Mouse (Mus musculus) hindbrain, embryonic 11.5 days (tissue): ENCODE results near the gene Akap6. TPM values are rescaled to one million over a fixed set of nuclear protein-coding genes. Genes with fewer than 3 reads are reported as not detected.

Experiments
- ATAC-seq: fragments of 200-750 bp; cut with Nextera tagmentation; 2 replicates; pipeline ENCODE4 v1.8.0; 2017; ENCODE audit warnings: mild to moderate bottlenecking, moderate TSS enrichment, moderate library complexity; ENCODE audit not compliant: low FRiP score
- DNase-seq: peaks from one replicate; pipeline ENCODE4 v3.0.0-alpha.2; 2015; ENCODE audit warnings: low spot score
- H3K27ac ChIP-seq: fragments of 300-500 bp; sonication (generic); 2 replicates; pipeline ENCODE4 v1.5.1; 2014; ENCODE audit warnings: mild to moderate bottlenecking, low read depth, low read length
- H3K27me3 ChIP-seq: fragments of 300-500 bp; sonication (generic); 2 replicates; pipeline ENCODE4 v1.6.1; 2014; ENCODE audit warnings: mild to moderate bottlenecking, low read length, moderate library complexity, mixed read lengths; ENCODE audit not compliant: control insufficient read depth, insufficient read depth
- H3K36me3 ChIP-seq: fragments of 300-500 bp; sonication (generic); 2 replicates; pipeline ENCODE4 v1.6.1; 2014; ENCODE audit warnings: mild to moderate bottlenecking, low read length, moderate library complexity, mixed read lengths; ENCODE audit not compliant: control insufficient read depth, insufficient read depth
- H3K4me1 ChIP-seq: fragments of 300-500 bp; sonication (generic); replicated peaks from 2 replicates; pipeline ENCODE4 v1.6.1; 2014; ENCODE audit warnings: low read length, mixed read lengths; ENCODE audit not compliant: control insufficient read depth, insufficient read depth
- H3K4me2 ChIP-seq: fragments of 300-500 bp; sonication (generic); replicated peaks from 2 replicates; pipeline ENCODE4 v1.6.1; 2014; ENCODE audit warnings: mild to moderate bottlenecking, low read depth, low read length
- H3K4me3 ChIP-seq: fragments of 300-500 bp; sonication (generic); 2 replicates; pipeline ENCODE4 v1.5.1; 2014; ENCODE audit warnings: low read depth, low read length
- H3K9ac ChIP-seq: fragments of 300-500 bp; sonication (generic); 2 replicates; pipeline ENCODE4 v1.6.1; 2014; ENCODE audit warnings: low read depth, low read length
- H3K9me3 ChIP-seq: fragments of 300-500 bp; sonication (generic); 2 replicates; pipeline ENCODE4 v1.6.1; 2016; ENCODE audit warnings: low read length; ENCODE audit not compliant: control insufficient read depth
- WGBS: fragments of 180-500 bp; shearing (Covaris S2); extraction: QIAGEN DNeasy Blood & Tissue Kit; methylation state at CpG from one replicate; pipeline ENCODE4 v1.1.7; 2014; 5-methylcytosine and 5-hydroxymethylcytosine counted together
- polyA plus RNA-seq: library from polyadenylated mRNA; unstranded; fragments of >200 nt; fragmentation: Nextera tagmentation; extraction: Ambion mirVana; gene quantifications from 2 replicates; pipeline ENCODE4 v1.2.1, GENCODE M21; 2014

The Akap6 gene
- polyA plus RNA-seq, 1 experiment from 2014 or later, result 35.7 TPM

- H3K4me3 ChIP-seq, result no peak overlapping the region
- no peaks in the 10 kb centered on the region for H3K9me3 ChIP-seq
- WGBS, result 70% methylated on average over 15 of the region's 15 CpGs
- no peak overlapping the region for H3K9ac ChIP-seq
- H3K27me3 ChIP-seq, result no peaks in the 10 kb centered on the region
- DNase-seq (no peak), ATAC-seq (no peak)
- H3K4me2 ChIP-seq, result no peak overlapping the region
- no peak overlapping the region for H3K27ac ChIP-seq
- H3K4me1 ChIP-seq, result no peaks in the 10 kb centered on the region
- no peaks in the 10 kb centered on the region for H3K36me3 ChIP-seq
These were observed 240.3 kb downstream of the Akap6 start for GRCm38 (mm10) chr12:52939324-52939946.

GRCm38 (mm10) chr12:52941941-52942340 is 242.8 kb downstream of the Akap6 start:
- DNase-seq (no peak), ATAC-seq (no peak)
- H3K4me3 ChIP-seq, result no peak overlapping the region
- no peaks in the 10 kb centered on the region for H3K36me3 ChIP-seq
- no peak overlapping the region for H3K9ac ChIP-seq
- H3K27ac ChIP-seq, result no peak overlapping the region
- H3K4me2 ChIP-seq, result no peak overlapping the region
- H3K9me3 ChIP-seq, result no peaks in the 10 kb centered on the region
- no peaks in the 10 kb centered on the region for H3K4me1 ChIP-seq
- H3K27me3 ChIP-seq, result no peaks in the 10 kb centered on the region
- WGBS, result 85% methylated on average over 4 of the region's 4 CpGs

GRCm38 (mm10) chr12:52944274-52944673 is 245.1 kb downstream of the Akap6 start:
- Histone ChIP-seq H3K27ac (no peak overlapping the region), H3K9ac (no peak overlapping the region), H3K4me1 (no peaks in the 10 kb centered on the region), H3K4me2 (no peak overlapping the region), H3K27me3 (no peaks in the 10 kb centered on the region), H3K9me3 (no peaks in the 10 kb centered on the region), H3K36me3 (no peaks in the 10 kb centered on the region), H3K4me3 (no peak overlapping the region)
- 82% methylated on average over 7 of the region's 7 CpGs for WGBS
- ATAC-seq, result no peak
- DNase-seq, result no peak

- ATAC-seq, result 0 out of 2 replicates have a peak, but pooled peaks have one; percentile 43
- Histone ChIP-seq H3K9me3 (no peaks in the 10 kb centered on the region), H3K4me2 (no peak overlapping the region), H3K4me3 (no peak overlapping the region), H3K4me1 (no peaks in the 10 kb centered on the region), H3K27ac (no peak overlapping the region), H3K36me3 (no peaks in the 10 kb centered on the region), H3K27me3 (no peaks in the 10 kb centered on the region), H3K9ac (no peak overlapping the region)
- 92% methylated on average over 2 of the region's 2 CpGs for WGBS
- no peak for DNase-seq
These were observed 245.8 kb downstream of the Akap6 start for GRCm38 (mm10) chr12:52944949-52945348.

- DNase-seq (no peak), ATAC-seq (no peak)
- H3K27ac ChIP-seq, result no peak overlapping the region
- no peaks in the 10 kb centered on the region for H3K27me3 ChIP-seq
- no peaks in the 10 kb centered on the region for H3K9me3 ChIP-seq
- no peak overlapping the region for H3K4me2 ChIP-seq
- no peak overlapping the region for H3K9ac ChIP-seq
- H3K4me1 ChIP-seq, result no peaks in the 10 kb centered on the region
- no peaks in the 10 kb centered on the region for H3K36me3 ChIP-seq
- H3K4me3 ChIP-seq, result no peak overlapping the region
- WGBS, result 88% methylated on average over 4 of the region's 4 CpGs
These were observed 251.5 kb downstream of the Akap6 start for GRCm38 (mm10) chr12:52950660-52951059.

GRCm38 (mm10) chr12:52957587-52957986 is 258.4 kb downstream of the Akap6 start:
- Histone ChIP-seq H3K4me2 (no peak overlapping the region), H3K27ac (no peak overlapping the region), H3K4me1 (no peaks in the 10 kb centered on the region), H3K9me3 (no peaks in the 10 kb centered on the region), H3K36me3 (no peaks in the 10 kb centered on the region), H3K9ac (no peak overlapping the region), H3K27me3 (no peaks in the 10 kb centered on the region), H3K4me3 (no peak overlapping the region)
- 75% methylated on average over 3 of the region's 3 CpGs for WGBS
- ATAC-seq (no peak), DNase-seq (no peak)

- no peak overlapping the region for H3K4me2 ChIP-seq
- no peaks in the 10 kb centered on the region for H3K36me3 ChIP-seq
- no peak overlapping the region for H3K4me3 ChIP-seq
- DNase-seq (no peak), ATAC-seq (no peak)
- no peak overlapping the region for H3K27ac ChIP-seq
- no peaks in the 10 kb centered on the region for H3K4me1 ChIP-seq
- no peak overlapping the region for H3K9ac ChIP-seq
- 52% methylated on average over 3 of the region's 3 CpGs for whole genome bisulfite sequencing
- no peaks in the 10 kb centered on the region for H3K9me3 ChIP-seq
- no peaks in the 10 kb centered on the region for H3K27me3 ChIP-seq
These were observed 258.8 kb downstream of the Akap6 start for GRCm38 (mm10) chr12:52957994-52958393.

- H3K27ac ChIP-seq, result no peak overlapping the region
- H3K4me2 ChIP-seq, result no peak overlapping the region
- no peaks in the 10 kb centered on the region for H3K9me3 ChIP-seq
- H3K4me1 ChIP-seq, result no peaks in the 10 kb centered on the region
- H3K4me3 ChIP-seq, result no peak overlapping the region
- H3K36me3 ChIP-seq, result no peaks in the 10 kb centered on the region
- H3K27me3 ChIP-seq, result no peaks in the 10 kb centered on the region
- H3K9ac ChIP-seq, result no peak overlapping the region
- WGBS, result 87% methylated on average over 6 of the region's 6 CpGs
- ATAC-seq (no peak), DNase-seq (no peak)
These were observed 292.6 kb downstream of the Akap6 start for GRCm38 (mm10) chr12:52991745-52992144.

- no peaks in the 10 kb centered on the region for H3K9me3 ChIP-seq
- ATAC-seq (no peak), DNase-seq (no peak)
- no peaks in the 10 kb centered on the region for H3K36me3 ChIP-seq
- H3K27me3 ChIP-seq, result no peaks in the 10 kb centered on the region
- no peak overlapping the region for H3K9ac ChIP-seq
- 20% methylated on average over 3 of the region's 3 CpGs for WGBS
- H3K27ac ChIP-seq, result no peak overlapping the region
- no peak overlapping the region for H3K4me3 ChIP-seq
- H3K4me2 ChIP-seq, result no peak overlapping the region
- H3K4me1 ChIP-seq, result no peaks in the 10 kb centered on the region
These were observed 313.2 kb downstream of the Akap6 start for GRCm38 (mm10) chr12:53012336-53012735.
